Mouse (Mus musculus) neural tube, embryonic 14.5 days (tissue): ENCODE results near the gene Dad1. TPM values are rescaled to one million over a fixed set of nuclear protein-coding genes. Genes with fewer than 3 reads are reported as not detected.

Experiments used
- ATAC-seq: fragments of 200-750 bp; cut with Nextera tagmentation; 2 replicates; pipeline ENCODE4 v1.8.0; 2017; ENCODE audit warnings: low read depth, mild to moderate bottlenecking, moderate TSS enrichment, moderate library complexity
- H3K27ac ChIP-seq: fragments of 300-500 bp; sonication (generic); 2 replicates; pipeline ENCODE4 v1.5.1; 2014; ENCODE audit warnings: low read depth, mild to moderate bottlenecking, control low read depth, low read length, moderate library complexity, mixed read lengths
- H3K27me3 ChIP-seq: fragments of 300-500 bp; sonication (generic); 2 replicates; pipeline ENCODE4 v1.6.1; 2014; ENCODE audit warnings: low read length; ENCODE audit not compliant: control insufficient read depth, insufficient read depth
- H3K36me3 ChIP-seq: fragments of 300-500 bp; sonication (generic); 2 replicates; pipeline ENCODE4 v1.6.1; 2014; ENCODE audit warnings: low read length, mixed read lengths; ENCODE audit not compliant: control insufficient read depth, insufficient read depth
- H3K4me1 ChIP-seq: fragments of 300-500 bp; sonication (generic); 2 replicates; pipeline ENCODE4 v1.6.1; 2014; ENCODE audit warnings: low read length; ENCODE audit not compliant: control insufficient read depth, insufficient read depth
- H3K4me2 ChIP-seq: fragments of 300-500 bp; sonication (generic); 2 replicates; pipeline ENCODE4 v1.6.1; 2014; ENCODE audit warnings: mild to moderate bottlenecking, low read depth, low read length, control low read depth
- H3K4me3 ChIP-seq: fragments of 300-500 bp; sonication (generic); 2 replicates; pipeline ENCODE4 v1.5.1; 2014; ENCODE audit warnings: low read depth, low read length, control low read depth, mixed read lengths
- H3K9ac ChIP-seq: fragments of 300-500 bp; sonication (generic); replicated peaks from 2 replicates; pipeline ENCODE4 v1.6.1; 2014; ENCODE audit warnings: low read depth, mild to moderate bottlenecking, control low read depth, low read length, mixed read lengths
- H3K9me3 ChIP-seq: fragments of 300-500 bp; sonication (generic); 2 replicates; pipeline ENCODE4 v1.6.1; 2016; ENCODE audit warnings: low read length; ENCODE audit not compliant: control insufficient read depth
- WGBS: fragments of 180-500 bp; shearing (Covaris S2); extraction: QIAGEN DNeasy Blood & Tissue Kit; methylation state at CpG from one replicate; pipeline ENCODE4 v1.1.7; 2014; 5-methylcytosine and 5-hydroxymethylcytosine counted together
- polyA plus RNA-seq: library from polyadenylated mRNA; unstranded; fragments of >200 nt; fragmentation: Nextera tagmentation; extraction: Ambion mirVana; gene quantifications from 2 replicates; pipeline ENCODE4 v1.2.1, GENCODE M21; 2014

The Dad1 gene
- polyA plus RNA-seq, 1 experiment from 2014 or later = 401 TPM

GRCm38 (mm10) chr14:54218721-54219120 is 35.2 kb downstream of the Dad1 start:
- Histone ChIP-seq H3K4me2 (no peak overlapping the region), H3K27ac (no peak overlapping the region), H3K9me3 (no peaks in the 10 kb centered on the region), H3K4me3 (no peak overlapping the region), H3K36me3 (no peaks in the 10 kb centered on the region), H3K9ac (no peak overlapping the region), H3K27me3 (no peaks in the 10 kb centered on the region), H3K4me1 (peaks cover 4% of the 10 kb centered on the region; the same call in 1 of the 2 replicates)
- ATAC-seq = no peak
- WGBS = 58% methylated on average over 9 of the region's 9 CpGs

- H3K4me2 ChIP-seq = no peak overlapping the region
- no peak overlapping the region for H3K9ac ChIP-seq
- no peak overlapping the region for H3K4me3 ChIP-seq
- WGBS = 87% methylated on average over 1 of the region's 1 CpGs
- peaks cover 4% of the 10 kb centered on the region; the same call in 1 of the 2 replicates for H3K4me1 ChIP-seq
- no peaks in the 10 kb centered on the region for H3K27me3 ChIP-seq
- H3K9me3 ChIP-seq = no peaks in the 10 kb centered on the region
- no peak overlapping the region for H3K27ac ChIP-seq
- no peak for ATAC-seq
- H3K36me3 ChIP-seq = no peaks in the 10 kb centered on the region
Measured at GRCm38 (mm10) chr14:54218233-54218632, 35.7 kb downstream of the Dad1 start.

- Histone ChIP-seq H3K4me3 (no peak overlapping the region), H3K36me3 (no peaks in the 10 kb centered on the region), H3K4me2 (no peak overlapping the region), H3K9me3 (no peaks in the 10 kb centered on the region), H3K4me1 (peaks cover 4% of the 10 kb centered on the region; the same call in 1 of the 2 replicates), H3K9ac (no peak overlapping the region), H3K27me3 (no peaks in the 10 kb centered on the region), H3K27ac (no peak overlapping the region)
- ATAC-seq = no peak
- 89% methylated on average over 7 of the region's 7 CpGs for WGBS
Measured at GRCm38 (mm10) chr14:54216126-54216525, 37.8 kb downstream of the Dad1 start.

GRCm38 (mm10) chr14:54214901-54215300 is 39.0 kb downstream of the Dad1 start:
- Histone ChIP-seq H3K9me3 (no peaks in the 10 kb centered on the region), H3K4me1 (peaks cover 4% of the 10 kb centered on the region; the same call in 1 of the 2 replicates), H3K4me3 (no peak overlapping the region), H3K4me2 (no peak overlapping the region), H3K27ac (no peak overlapping the region), H3K36me3 (no peaks in the 10 kb centered on the region), H3K27me3 (no peaks in the 10 kb centered on the region), H3K9ac (no peak overlapping the region)
- no peak for ATAC-seq
- WGBS = 73% methylated on average over 10 of the region's 10 CpGs

- H3K4me1 ChIP-seq = peaks cover 4% of the 10 kb centered on the region; the same call in 1 of the 2 replicates
- H3K36me3 ChIP-seq = no peaks in the 10 kb centered on the region
- no peak overlapping the region for H3K4me2 ChIP-seq
- no peak for ATAC-seq
- H3K27ac ChIP-seq = no peak overlapping the region
- H3K27me3 ChIP-seq = no peaks in the 10 kb centered on the region
- 19% methylated on average over 2 of the region's 2 CpGs for WGBS
- H3K9me3 ChIP-seq = no peaks in the 10 kb centered on the region
- no peak overlapping the region for H3K4me3 ChIP-seq
- H3K9ac ChIP-seq = no peak overlapping the region
Measured at GRCm38 (mm10) chr14:54214477-54214876, 39.4 kb downstream of the Dad1 start.

- no peak overlapping the region for H3K4me2 ChIP-seq
- no peaks in the 10 kb centered on the region for H3K36me3 ChIP-seq
- no peak overlapping the region for H3K4me3 ChIP-seq
- no peak overlapping the region for H3K9ac ChIP-seq
- H3K27me3 ChIP-seq = no peaks in the 10 kb centered on the region
- peaks cover 4% of the 10 kb centered on the region; the same call in 1 of the 2 replicates for H3K4me1 ChIP-seq
- no peak for ATAC-seq
- no peaks in the 10 kb centered on the region for H3K9me3 ChIP-seq
- WGBS = 91% methylated on average over 2 of the region's 2 CpGs
- H3K27ac ChIP-seq = no peak overlapping the region
Measured at GRCm38 (mm10) chr14:54213734-54214133, 40.2 kb downstream of the Dad1 start.

- 82% methylated on average over 5 of the region's 5 CpGs for WGBS
- Histone ChIP-seq H3K27ac (no peak overlapping the region), H3K4me3 (no peak overlapping the region), H3K4me1 (peaks cover 7% of the 10 kb centered on the region; the same call in 1 of the 2 replicates), H3K9ac (no peak overlapping the region), H3K4me2 (no peak overlapping the region), H3K9me3 (no peaks in the 10 kb centered on the region), H3K36me3 (no peaks in the 10 kb centered on the region), H3K27me3 (no peaks in the 10 kb centered on the region)
- ATAC-seq = no peak
Measured at GRCm38 (mm10) chr14:54211755-54212154, 42.1 kb downstream of the Dad1 start.

- Histone ChIP-seq H3K27me3 (no peaks in the 10 kb centered on the region), H3K9me3 (no peaks in the 10 kb centered on the region), H3K36me3 (no peaks in the 10 kb centered on the region), H3K4me3 (no peak overlapping the region), H3K4me1 (peaks cover 5% of the 10 kb centered on the region; the same call in 1 of the 2 replicates), H3K4me2 (no peak overlapping the region), H3K9ac (no peak overlapping the region), H3K27ac (no peak overlapping the region)
- ATAC-seq = no peak
- WGBS = 90% methylated on average over 8 of the region's 8 CpGs
Measured at GRCm38 (mm10) chr14:54211199-54211598, 42.7 kb downstream of the Dad1 start.

- no peaks in the 10 kb centered on the region for H3K27me3 ChIP-seq
- H3K36me3 ChIP-seq = no peaks in the 10 kb centered on the region
- 92% methylated on average over 2 of the region's 2 CpGs for WGBS
- no peak overlapping the region for H3K4me3 ChIP-seq
- H3K27ac ChIP-seq = no peak overlapping the region
- H3K9ac ChIP-seq = no peak overlapping the region
- 0 out of 2 replicates have a peak, but pooled peaks cover 2% of the 10 kb centered on the region for H3K4me1 ChIP-seq
- no peak overlapping the region for H3K4me2 ChIP-seq
- H3K9me3 ChIP-seq = no peaks in the 10 kb centered on the region
- no peak for ATAC-seq
Measured at GRCm38 (mm10) chr14:54210401-54210800, 43.5 kb downstream of the Dad1 start.
